Mouse (Mus musculus): ENCODE results near the gene Zfp146. TPM values are rescaled to one million over a fixed set of nuclear protein-coding genes. Genes with fewer than 3 reads are reported as not detected.
"Not testable (repeated sequence)": the region's sequence is repeated elsewhere in the genome, so short reads cannot be mapped to it uniquely, and the experiment has no call there.

Gene Zfp146
- polyA plus RNA-seq (2012; rRNA removed): 2.6 and 3.0 TPM in 2 replicates

DNA sequence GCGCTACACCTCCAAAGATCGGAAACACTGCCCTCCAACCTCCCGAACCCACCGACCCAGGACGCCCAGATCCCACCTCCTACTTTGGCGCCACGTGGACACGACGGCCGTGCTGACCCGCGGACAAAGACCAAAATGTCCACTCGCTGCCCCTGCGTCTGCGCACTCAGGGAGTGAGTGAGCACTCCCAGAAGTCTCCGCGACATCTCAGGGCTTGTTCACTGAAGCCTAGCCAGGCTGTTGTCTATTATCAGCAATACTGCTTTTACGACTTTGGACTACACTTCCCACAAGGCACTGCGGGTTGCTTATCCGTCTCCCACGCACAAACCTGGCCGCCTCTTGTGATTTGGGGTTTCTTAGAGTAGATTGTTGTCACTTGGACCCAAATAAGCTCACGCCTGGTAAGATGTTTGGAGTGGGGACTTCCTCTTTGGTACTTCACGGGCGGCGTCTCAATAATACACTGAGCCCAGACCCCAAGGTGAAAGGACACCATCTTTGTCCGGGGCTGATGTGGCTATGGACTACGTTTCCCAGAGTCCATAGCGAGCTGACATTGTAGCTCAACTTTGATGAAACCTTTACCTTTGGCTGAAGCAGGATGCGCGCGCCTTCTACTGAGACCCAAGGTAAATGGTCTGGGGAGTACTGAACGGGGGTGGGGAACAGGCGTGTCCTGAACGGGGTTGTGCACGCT, at the start of gene Zfp146:
Zfp146 (minus strand) TSS at position 168 of the 700 bp plus-strand sequence.
- TF ChIP-seq POLR2A (IDR thresholded peaks at IDR 0.05; ENCODE audit: low read depth, low read length) (peak; percentile 86), CTCF (IDR thresholded peaks at IDR 0.05; ENCODE audit: extremely low read depth, insufficient read length, insufficient replicate concordance, low read depth, low read length) (no peak)
- Histone ChIP-seq H3K4me3 (ENCODE audit: low read depth, low read length) (peak within 1 kb of the TSS; percentile 68), H3K4me1 (ENCODE audit: control insufficient read depth, insufficient read depth, insufficient read length, low read length) (no peaks in the 10 kb centered on the region), H3K27ac (ENCODE audit: insufficient read depth, low read depth, low read length) (peak within 1 kb of the TSS; percentile 86), H3K27me3 (ENCODE audit: control insufficient read depth, insufficient read depth, low read length) (no peaks in the 10 kb centered on the region), H3K36me3 (ENCODE audit: control insufficient read depth, insufficient read depth, low read length) (no peaks in the 10 kb centered on the region)
- WGBS: under 1% methylated on average over 36 of the region's 36 CpGs

DNA sequence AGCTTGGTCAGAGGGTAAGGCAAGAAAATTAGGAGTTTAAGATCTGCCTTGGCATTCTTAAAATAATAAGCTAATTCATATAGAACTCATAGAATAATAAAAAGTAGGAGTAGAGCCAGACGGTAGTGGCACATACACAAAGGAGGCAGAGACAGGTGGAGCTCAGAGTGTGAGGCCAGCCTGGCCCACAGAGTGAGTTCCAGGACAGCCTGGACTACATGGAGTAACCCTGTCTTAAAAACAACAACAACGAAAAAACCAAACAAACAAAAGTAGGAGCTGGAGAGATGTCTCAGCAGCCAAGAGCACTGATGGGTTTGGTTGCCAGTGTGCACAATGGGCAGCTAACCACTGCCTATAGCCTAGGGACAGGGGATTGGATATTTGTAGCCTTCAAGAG, 47.7 kb upstream of the Zfp146 start:
- Histone ChIP-seq H3K4me3 (ENCODE audit: low read depth, low read length) (no peak overlapping the region), H3K27me3 (ENCODE audit: control insufficient read depth, insufficient read depth, low read length) (no peaks in the 10 kb centered on the region), H3K27ac (ENCODE audit: insufficient read depth, low read depth, low read length) (no peak overlapping the region), H3K36me3 (ENCODE audit: control insufficient read depth, insufficient read depth, low read length) (no peaks in the 10 kb centered on the region), H3K4me1 (ENCODE audit: control insufficient read depth, insufficient read depth, insufficient read length, low read length) (peaks cover 5% of the 10 kb centered on the region)
- 78% methylated on average over 2 of the region's 2 CpGs for WGBS
- TF ChIP-seq POLR2A (IDR thresholded peaks at IDR 0.05; ENCODE audit: low read depth, low read length) (no peak), CTCF (IDR thresholded peaks at IDR 0.05; ENCODE audit: extremely low read depth, insufficient read length, insufficient replicate concordance, low read depth, low read length) (no peak)

DNA sequence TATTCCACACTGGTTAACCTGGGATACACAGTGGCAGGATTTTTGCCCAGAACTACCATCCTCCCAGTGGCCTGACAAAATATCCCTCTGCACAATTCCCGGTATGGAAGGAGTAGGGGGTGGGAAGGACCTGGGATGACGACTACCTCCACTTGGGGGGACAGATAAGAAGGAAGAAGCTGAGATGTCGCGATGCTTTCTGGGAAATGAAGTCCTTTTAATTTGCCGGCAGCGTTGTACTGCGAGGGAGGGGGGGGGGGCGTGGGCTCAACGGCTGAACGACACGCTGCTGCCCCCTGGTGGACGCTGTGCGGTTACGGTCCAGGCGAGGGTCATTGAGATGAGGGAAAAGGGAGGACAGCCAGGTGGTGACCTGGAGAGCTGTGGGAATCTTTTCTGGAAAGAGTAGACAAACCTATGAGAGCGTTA, 47.2 kb upstream of the Zfp146 start:
- TF ChIP-seq CTCF (IDR thresholded peaks at IDR 0.05; ENCODE audit: extremely low read depth, insufficient read length, insufficient replicate concordance, low read depth, low read length): peak; percentile 85
- no peak; the same call in 1 of the 2 replicates for TF ChIP-seq POLR2A (IDR thresholded peaks at IDR 0.05; ENCODE audit: low read depth, low read length)
- H3K27me3 ChIP-seq (ENCODE audit: control insufficient read depth, insufficient read depth, low read length): no peaks in the 10 kb centered on the region
- under 1% methylated on average over 16 of the region's 16 CpGs for WGBS
- no peaks in the 10 kb centered on the region for H3K36me3 ChIP-seq (ENCODE audit: control insufficient read depth, insufficient read depth, low read length)
- H3K27ac ChIP-seq (ENCODE audit: insufficient read depth, low read depth, low read length): no peak overlapping the region
- peaks cover 5% of the 10 kb centered on the region for H3K4me1 ChIP-seq (ENCODE audit: control insufficient read depth, insufficient read depth, insufficient read length, low read length)
- H3K4me3 ChIP-seq (ENCODE audit: low read depth, low read length): no peak overlapping the region

- 86% methylated on average over 3 of the region's 3 CpGs for WGBS
- no peak for TF ChIP-seq CTCF (IDR thresholded peaks at IDR 0.05; ENCODE audit: extremely low read depth, insufficient read length, insufficient replicate concordance, low read depth, low read length)
- no peak for TF ChIP-seq POLR2A (IDR thresholded peaks at IDR 0.05; ENCODE audit: low read depth, low read length)
- no peak overlapping the region for H3K4me3 ChIP-seq (ENCODE audit: low read depth, low read length)
- H3K27me3 ChIP-seq (ENCODE audit: control insufficient read depth, insufficient read depth, low read length): no peaks in the 10 kb centered on the region; the same call in 1 of the 2 replicates
- no peak overlapping the region for H3K27ac ChIP-seq (ENCODE audit: insufficient read depth, low read depth, low read length)
- no peaks in the 10 kb centered on the region for H3K36me3 ChIP-seq (ENCODE audit: control insufficient read depth, insufficient read depth, low read length)
- peaks cover 5% of the 10 kb centered on the region for H3K4me1 ChIP-seq (ENCODE audit: control insufficient read depth, insufficient read depth, insufficient read length, low read length)
Measured at GRCm38 (mm10) chr7:30215875-30216274, 46.3 kb upstream of the Zfp146 start.

- H3K36me3 ChIP-seq (ENCODE audit: control insufficient read depth, insufficient read depth, low read length): no peaks in the 10 kb centered on the region
- no peak overlapping the region for H3K27ac ChIP-seq (ENCODE audit: insufficient read depth, low read depth, low read length)
- WGBS: 44% methylated on average over 3 of the region's 3 CpGs
- peaks cover 3% of the 10 kb centered on the region; the same call in 1 of the 2 replicates for H3K4me1 ChIP-seq (ENCODE audit: control insufficient read depth, insufficient read depth, insufficient read length, low read length)
- H3K27me3 ChIP-seq (ENCODE audit: control insufficient read depth, insufficient read depth, low read length): no peaks in the 10 kb centered on the region; the same call in 1 of the 2 replicates
- no peak overlapping the region for H3K4me3 ChIP-seq (ENCODE audit: low read depth, low read length)
- TF ChIP-seq CTCF (IDR thresholded peaks at IDR 0.05; ENCODE audit: extremely low read depth, insufficient read length, insufficient replicate concordance, low read depth, low read length) (no peak), POLR2A (IDR thresholded peaks at IDR 0.05; ENCODE audit: low read depth, low read length) (no peak)
Measured at GRCm38 (mm10) chr7:30213881-30214280, 44.3 kb upstream of the Zfp146 start.

DNA sequence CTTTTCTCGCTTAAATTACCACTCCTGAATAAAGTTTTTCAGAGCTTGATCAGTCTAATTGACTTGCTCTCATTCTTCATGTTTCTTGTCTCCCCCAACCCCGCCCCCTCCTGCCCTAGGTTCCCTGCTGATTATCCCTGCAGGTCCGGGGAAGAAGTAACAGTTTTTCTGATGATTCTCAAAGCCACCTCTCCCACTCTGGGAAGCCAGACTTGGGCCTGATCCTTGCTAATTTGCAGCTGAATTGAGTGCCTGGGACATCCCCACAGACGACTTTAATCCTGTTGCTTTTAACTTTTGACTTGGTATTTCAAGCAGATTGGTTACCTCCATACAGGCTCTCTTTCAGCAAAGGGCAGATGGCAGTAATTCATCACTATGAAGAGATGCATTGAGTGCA, 41.5 kb upstream of the Zfp146 start:
- Histone ChIP-seq H3K27ac (ENCODE audit: insufficient read depth, low read depth, low read length) (no peak overlapping the region), H3K4me1 (ENCODE audit: control insufficient read depth, insufficient read depth, insufficient read length, low read length) (no peaks in the 10 kb centered on the region), H3K4me3 (ENCODE audit: low read depth, low read length) (no peak overlapping the region), H3K36me3 (ENCODE audit: control insufficient read depth, insufficient read depth, low read length) (no peaks in the 10 kb centered on the region), H3K27me3 (ENCODE audit: control insufficient read depth, insufficient read depth, low read length) (no peaks in the 10 kb centered on the region; the same call in 1 of the 2 replicates)
- WGBS: 47% methylated on average over 4 of the region's 4 CpGs
- TF ChIP-seq POLR2A (IDR thresholded peaks at IDR 0.05; ENCODE audit: low read depth, low read length) (no peak), CTCF (IDR thresholded peaks at IDR 0.05; ENCODE audit: extremely low read depth, insufficient read length, insufficient replicate concordance, low read depth, low read length) (no peak)

DNA sequence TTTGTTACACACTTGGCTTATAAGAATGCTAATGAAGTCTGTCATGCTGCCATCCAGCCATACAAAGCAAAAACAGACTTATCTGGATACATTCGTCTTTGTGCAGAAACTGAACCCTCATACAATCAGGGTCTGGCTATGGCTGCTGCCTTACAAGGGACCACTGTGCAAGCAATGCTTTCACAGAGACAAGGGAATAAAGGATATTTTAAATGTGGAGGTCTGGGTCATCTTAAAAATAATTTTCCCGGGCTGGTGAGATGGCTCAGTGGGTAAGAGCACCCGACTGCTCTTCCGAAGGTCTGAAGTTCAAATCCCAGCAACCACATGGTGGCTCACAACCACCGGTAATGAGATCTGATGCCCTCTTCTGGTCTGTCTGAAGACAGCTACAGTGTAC, 36.8 kb upstream of the Zfp146 start:
- H3K27me3 ChIP-seq (ENCODE audit: control insufficient read depth, insufficient read depth, low read length); H3K4me1 ChIP-seq (ENCODE audit: control insufficient read depth, insufficient read depth, insufficient read length, low read length); H3K36me3 ChIP-seq (ENCODE audit: control insufficient read depth, insufficient read depth, low read length); H3K4me3 ChIP-seq (ENCODE audit: low read depth, low read length); H3K27ac ChIP-seq (ENCODE audit: insufficient read depth, low read depth, low read length): not testable (repeated sequence)
- WGBS: 49% methylated on average over 5 of the region's 5 CpGs

All from small intestine, adult 2 months (tissue).